Mouse (Mus musculus) frontal cortex, postnatal 10 days (tissue): Measurements from ENCODE around the gene Trappc1.

Experiments used
- DNase-seq, 2 experiments: peaks; one replicate each; pipeline ENCODE4 v3.0.0; 2022; ENCODE audit warnings: low spot score in 2 of 2, mixed read lengths in 1 of 2

Gene Trappc1

GRCm38 (mm10) chr11:69369215-69369989 lies 45.6 kb downstream of the Trappc1 start, which contains the start of gene Chd3:
Chd3 (minus strand) TSS chr11:69369406.
- no peak for DNase-seq

- DNase-seq: no peak
Observed at GRCm38 (mm10) chr11:69369990-69370816, 46.4 kb downstream of the Trappc1 start.

GRCm38 (mm10) chr11:69370817-69371215 lies 47.0 kb downstream of the Trappc1 start:
- DNase-seq: no peak

GRCm38 (mm10) chr11:69371601-69372000 lies 47.8 kb downstream of the Trappc1 start:
- no peak for DNase-seq

- peak in 1 of 2 experiments; percentile 40 for DNase-seq
Observed at GRCm38 (mm10) chr11:69372056-69372779, 48.4 kb downstream of the Trappc1 start.

- no peak for DNase-seq
Observed at GRCm38 (mm10) chr11:69372780-69373170, 49.0 kb downstream of the Trappc1 start.

GRCm38 (mm10) chr11:69373223-69373965 lies 49.6 kb downstream of the Trappc1 start:
- no peak for DNase-seq
